Mouse (Mus musculus): ENCODE measurements around the gene Nedd9. TPM values are rescaled to one million over a fixed set of nuclear protein-coding genes. Genes with fewer than 3 reads are reported as not detected.

Nedd9 gene
- polyA plus RNA-seq, 1 experiment: 60.8 TPM

GRCm38 (mm10) chr13:41327546-41327945, 159.6 kb downstream of the Nedd9 start:
- Histone ChIP-seq H3K4me1 (ENCODE audit: control insufficient read depth, insufficient read depth, low read length) (peaks cover 14% of the 10 kb centered on the region), H3K4me3 (replicated peaks; ENCODE audit: extremely low read depth, low read depth, low read length) (no peak overlapping the region)
- no peak for TF ChIP-seq CTCF (IDR thresholded peaks at IDR 0.05; ENCODE audit: insufficient read depth, low read length)
- no peak for DNase-seq
- WGBS: 59% methylated on average over 7 of the region's 7 CpGs

GRCm38 (mm10) chr13:41326134-41326533, 161.0 kb downstream of the Nedd9 start:
- Histone ChIP-seq H3K4me1 (ENCODE audit: control insufficient read depth, insufficient read depth, low read length) (peaks cover 15% of the 10 kb centered on the region), H3K4me3 (replicated peaks; ENCODE audit: extremely low read depth, low read depth, low read length) (no peak overlapping the region)
- WGBS: 73% methylated on average over 4 of the region's 4 CpGs
- no peak for TF ChIP-seq CTCF (IDR thresholded peaks at IDR 0.05; ENCODE audit: insufficient read depth, low read length)
- TF ChIP-seq POLR2A (IDR thresholded peaks at IDR 0.05; ENCODE audit: borderline replicate concordance, extremely low read depth, low read depth, low read length): no peak
- DNase-seq: peak; percentile 5

DNA sequence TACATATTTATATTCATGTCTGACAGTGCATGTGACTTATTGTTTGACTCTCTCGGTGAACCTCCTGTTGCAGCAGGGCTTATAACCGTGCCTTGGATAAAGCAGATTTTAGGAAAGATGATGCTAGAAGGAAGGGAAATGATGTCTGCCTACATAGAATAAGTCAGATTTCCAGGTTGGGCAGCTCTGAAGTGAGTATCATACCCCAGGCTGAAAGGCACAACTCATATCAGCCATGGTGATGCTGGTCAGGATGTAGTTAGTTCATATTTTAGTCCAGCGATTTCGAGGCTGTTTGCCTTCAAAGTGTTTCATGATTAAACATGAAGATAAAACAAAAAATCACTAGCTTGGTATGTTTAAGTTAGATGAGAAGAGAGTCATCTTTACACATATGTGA, 161.8 kb downstream of the Nedd9 start:
- 58% methylated on average over 4 of the region's 4 CpGs for WGBS
- no peak for DNase-seq
- Histone ChIP-seq H3K4me3 (replicated peaks; ENCODE audit: extremely low read depth, low read depth, low read length) (no peak overlapping the region), H3K4me1 (ENCODE audit: control insufficient read depth, insufficient read depth, low read length) (peaks cover 20% of the 10 kb centered on the region)
- TF ChIP-seq POLR2A (IDR thresholded peaks at IDR 0.05; ENCODE audit: borderline replicate concordance, extremely low read depth, low read depth, low read length) (no peak), CTCF (IDR thresholded peaks at IDR 0.05; ENCODE audit: insufficient read depth, low read length) (no peak)

DNA sequence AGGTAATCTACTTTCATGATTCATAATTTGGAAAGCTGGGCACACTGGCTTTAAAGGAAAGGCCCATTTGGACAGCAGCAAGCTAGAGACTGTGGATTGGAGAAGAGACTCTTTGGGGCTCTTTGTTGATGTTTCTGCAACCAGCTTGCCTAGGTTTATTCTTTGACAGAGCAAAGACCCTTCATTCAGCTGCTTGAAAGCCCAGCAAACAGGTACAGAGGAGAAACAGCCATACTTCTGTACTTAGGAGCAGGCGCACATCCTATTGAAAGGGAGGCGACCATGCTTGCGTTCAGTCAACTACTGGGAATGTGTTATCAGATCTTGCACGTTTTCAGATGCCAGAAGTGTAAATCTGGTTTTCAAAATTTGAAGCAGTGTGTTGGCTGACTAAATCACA, 162.5 kb downstream of the Nedd9 start:
- TF ChIP-seq POLR2A (IDR thresholded peaks at IDR 0.05; ENCODE audit: borderline replicate concordance, extremely low read depth, low read depth, low read length) (no peak), CTCF (IDR thresholded peaks at IDR 0.05; ENCODE audit: insufficient read depth, low read length) (no peak)
- 67% methylated on average over 4 of the region's 4 CpGs for WGBS

DNA sequence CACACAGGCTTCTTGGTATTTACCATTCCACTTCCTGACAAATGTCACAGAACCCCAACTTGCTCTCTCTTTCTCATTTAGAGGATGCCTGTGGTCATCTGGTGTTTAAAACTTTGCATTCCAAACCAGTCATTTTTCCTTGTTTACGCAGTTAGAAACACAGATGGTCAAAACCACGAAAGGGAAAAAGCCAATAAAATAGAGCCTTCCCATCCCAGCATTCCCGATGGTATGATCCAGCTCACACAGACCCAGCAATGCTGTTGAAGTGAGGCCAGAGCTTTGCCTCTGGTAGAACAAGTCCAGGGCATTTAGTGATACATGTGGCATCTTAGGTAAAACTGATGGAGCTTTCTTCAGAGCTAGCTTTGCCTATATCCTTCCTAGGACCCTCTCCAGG, 165.7 kb downstream of the Nedd9 start:
- Histone ChIP-seq H3K4me1 (ENCODE audit: control insufficient read depth, insufficient read depth, low read length) (peaks cover 13% of the 10 kb centered on the region), H3K4me3 (replicated peaks; ENCODE audit: extremely low read depth, low read depth, low read length) (no peak overlapping the region)
- DNase-seq: no peak
- TF ChIP-seq CTCF (IDR thresholded peaks at IDR 0.05; ENCODE audit: insufficient read depth, low read length): no peak
- no peak for TF ChIP-seq POLR2A (IDR thresholded peaks at IDR 0.05; ENCODE audit: borderline replicate concordance, extremely low read depth, low read depth, low read length)
- 32% methylated on average over 3 of the region's 3 CpGs for WGBS

More for the DNA sequence above, 162.5 kb downstream of the Nedd9 start:
- peaks cover 16% of the 10 kb centered on the region for H3K4me1 ChIP-seq (ENCODE audit: control insufficient read depth, insufficient read depth, low read length)
- H3K4me3 ChIP-seq (replicated peaks; ENCODE audit: extremely low read depth, low read depth, low read length): no peak overlapping the region
- no peak for DNase-seq

DNA sequence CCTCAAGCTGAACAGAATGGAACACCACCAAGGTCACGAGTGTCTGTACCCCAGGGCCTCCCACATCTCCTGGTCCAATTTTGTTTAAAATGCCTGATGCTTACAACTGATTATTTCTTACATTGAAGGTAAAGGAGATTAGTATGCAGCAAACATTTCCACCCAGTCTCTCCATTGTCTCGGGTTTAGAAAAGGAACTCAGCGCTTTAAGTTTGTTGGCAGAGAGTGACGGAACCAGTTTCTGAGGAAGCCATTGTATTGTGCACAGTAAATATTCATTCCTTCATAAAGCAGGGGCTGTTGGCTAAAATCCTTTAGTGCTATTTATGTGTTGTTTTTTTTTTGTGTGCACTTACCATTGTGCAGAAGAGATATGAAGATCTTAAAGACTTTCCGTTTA, 166.4 kb downstream of the Nedd9 start:
- Histone ChIP-seq H3K4me3 (replicated peaks; ENCODE audit: extremely low read depth, low read depth, low read length) (no peak overlapping the region), H3K4me1 (ENCODE audit: control insufficient read depth, insufficient read depth, low read length) (peaks cover 13% of the 10 kb centered on the region)
- DNase-seq: no peak
- WGBS: 38% methylated on average over 5 of the region's 5 CpGs
- TF ChIP-seq POLR2A (IDR thresholded peaks at IDR 0.05; ENCODE audit: borderline replicate concordance, extremely low read depth, low read depth, low read length) (no peak), CTCF (IDR thresholded peaks at IDR 0.05; ENCODE audit: insufficient read depth, low read length) (no peak)

GRCm38 (mm10) chr13:41302716-41303115, 184.4 kb downstream of the Nedd9 start:
- TF ChIP-seq CTCF (IDR thresholded peaks at IDR 0.05; ENCODE audit: insufficient read depth, low read length) (peak; percentile 72), POLR2A (IDR thresholded peaks at IDR 0.05; ENCODE audit: borderline replicate concordance, extremely low read depth, low read depth, low read length) (no peak)
- 61% methylated on average over 10 of the region's 10 CpGs for WGBS

GRCm38 (mm10) chr13:41300037-41300436, 187.1 kb downstream of the Nedd9 start:
- WGBS: 31% methylated on average over 4 of the region's 4 CpGs
- DNase-seq: no peak
- no peak overlapping the region for H3K4me3 ChIP-seq (replicated peaks; ENCODE audit: extremely low read depth, low read depth, low read length)
- TF ChIP-seq POLR2A (IDR thresholded peaks at IDR 0.05; ENCODE audit: borderline replicate concordance, extremely low read depth, low read depth, low read length): no peak
- TF ChIP-seq CTCF (IDR thresholded peaks at IDR 0.05; ENCODE audit: insufficient read depth, low read length): no peak
- H3K4me1 ChIP-seq (ENCODE audit: control insufficient read depth, insufficient read depth, low read length): peaks cover 9% of the 10 kb centered on the region; the same call in 1 of the 2 replicates

More at GRCm38 (mm10) chr13:41302716-41303115, 184.4 kb downstream of the Nedd9 start:
- peaks cover 5% of the 10 kb centered on the region; the same call in 1 of the 2 replicates for H3K4me1 ChIP-seq (ENCODE audit: control insufficient read depth, insufficient read depth, low read length)
- H3K4me3 ChIP-seq (replicated peaks; ENCODE audit: extremely low read depth, low read depth, low read length): no peak overlapping the region
- peak; percentile 88 for DNase-seq

DNA sequence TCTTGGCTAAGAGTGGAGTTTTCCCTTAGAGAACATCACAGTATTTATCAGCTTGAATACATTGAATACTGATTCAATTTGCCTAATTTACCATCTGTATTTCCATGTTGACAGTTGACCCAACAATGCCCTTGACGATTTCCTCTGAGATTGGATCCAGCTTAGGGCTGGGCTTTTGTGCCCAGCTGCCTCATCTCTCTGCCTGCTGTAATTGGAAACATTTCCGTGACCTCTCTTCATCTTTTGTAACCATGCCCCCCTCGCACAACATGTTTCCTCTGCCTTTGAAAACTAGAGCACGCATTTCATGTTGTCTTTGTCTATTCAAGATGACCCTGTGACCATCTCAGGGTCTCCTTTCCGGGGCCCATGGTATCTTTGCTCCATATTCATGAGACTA, 188.2 kb downstream of the Nedd9 start:
- TF ChIP-seq POLR2A (IDR thresholded peaks at IDR 0.05; ENCODE audit: borderline replicate concordance, extremely low read depth, low read depth, low read length) (no peak), CTCF (IDR thresholded peaks at IDR 0.05; ENCODE audit: insufficient read depth, low read length) (no peak)
- WGBS: 26% methylated on average over 5 of the region's 5 CpGs
- H3K4me3 ChIP-seq (replicated peaks; ENCODE audit: extremely low read depth, low read depth, low read length): no peak overlapping the region
- peaks cover 9% of the 10 kb centered on the region; the same call in 1 of the 2 replicates for H3K4me1 ChIP-seq (ENCODE audit: control insufficient read depth, insufficient read depth, low read length)
- DNase-seq: no peak

- Histone ChIP-seq H3K4me3 (replicated peaks; ENCODE audit: extremely low read depth, low read depth, low read length) (no peak overlapping the region), H3K4me1 (ENCODE audit: control insufficient read depth, insufficient read depth, low read length) (peaks cover 9% of the 10 kb centered on the region; the same call in 1 of the 2 replicates)
- TF ChIP-seq CTCF (IDR thresholded peaks at IDR 0.05; ENCODE audit: insufficient read depth, low read length) (no peak), POLR2A (IDR thresholded peaks at IDR 0.05; ENCODE audit: borderline replicate concordance, extremely low read depth, low read depth, low read length) (no peak)
- DNase-seq: no peak
- whole genome bisulfite sequencing: 6% methylated on average over 2 of the region's 2 CpGs
Measured at GRCm38 (mm10) chr13:41298533-41298932, 188.6 kb downstream of the Nedd9 start.

Measured in lung, adult 2 months (tissue).